Mouse (Mus musculus) testis, adult 2 months (tissue): ENCODE data around the gene Stk39. TPM values are rescaled to one million over a fixed set of nuclear protein-coding genes. Genes with fewer than 3 reads are reported as not detected.

ENCODE experiments used
- H3K27ac ChIP-seq: fragments of 200-500 bp; 2 replicates; pipeline ENCODE4 v1.5.1; 2012; ENCODE audit warnings: low read depth, low read length; ENCODE audit not compliant: control insufficient read depth, insufficient read depth
- H3K27me3 ChIP-seq: fragments of 200-500 bp; 2 replicates; pipeline ENCODE4 v1.6.1; 2012; ENCODE audit warnings: mild to moderate bottlenecking, low read length, moderate library complexity; ENCODE audit not compliant: control insufficient read depth, insufficient read depth
- H3K36me3 ChIP-seq: fragments of 200-500 bp; 2 replicates; pipeline ENCODE4 v1.6.1; 2012; ENCODE audit warnings: mild to moderate bottlenecking, low read length; ENCODE audit not compliant: control insufficient read depth, insufficient read depth
- H3K4me1 ChIP-seq: fragments of 200-500 bp; 2 replicates; pipeline ENCODE4 v1.6.1; 2012; ENCODE audit warnings: low read length; ENCODE audit not compliant: control insufficient read depth, insufficient read depth
- H3K4me3 ChIP-seq: fragments of 200-500 bp; 2 replicates; pipeline ENCODE4 v1.5.1; 2012; ENCODE audit warnings: low read depth, mild to moderate bottlenecking, low read length, moderate library complexity, mixed read lengths; ENCODE audit not compliant: control insufficient read depth
- CTCF ChIP-seq: fragments of 200-500 bp; IDR thresholded peaks from 2 replicates; pipeline ENCODE4 v1.5.1; 2012; ENCODE audit warnings: low read depth, mild to moderate bottlenecking, inconsistent platforms, low read length, moderate library complexity; ENCODE audit not compliant: control insufficient read depth, insufficient read depth, insufficient replicate concordance
- POLR2A ChIP-seq: fragments of 200-500 bp; IDR thresholded peaks from 2 replicates; pipeline ENCODE4 v1.6.1; 2012; ENCODE audit warnings: low read depth, mild to moderate bottlenecking, inconsistent platforms, low read length, moderate library complexity; ENCODE audit not compliant: control insufficient read depth
- polyA plus RNA-seq: library from polyadenylated mRNA; depleted of rRNA; stranded (reverse); fragments of >200 nt; gene quantifications from 2 replicates; pipeline ENCODE4 v1.2.3, GENCODE M21; 2012

Stk39 gene
- polyA plus RNA-seq, 1 experiment: 118 TPM

DNA sequence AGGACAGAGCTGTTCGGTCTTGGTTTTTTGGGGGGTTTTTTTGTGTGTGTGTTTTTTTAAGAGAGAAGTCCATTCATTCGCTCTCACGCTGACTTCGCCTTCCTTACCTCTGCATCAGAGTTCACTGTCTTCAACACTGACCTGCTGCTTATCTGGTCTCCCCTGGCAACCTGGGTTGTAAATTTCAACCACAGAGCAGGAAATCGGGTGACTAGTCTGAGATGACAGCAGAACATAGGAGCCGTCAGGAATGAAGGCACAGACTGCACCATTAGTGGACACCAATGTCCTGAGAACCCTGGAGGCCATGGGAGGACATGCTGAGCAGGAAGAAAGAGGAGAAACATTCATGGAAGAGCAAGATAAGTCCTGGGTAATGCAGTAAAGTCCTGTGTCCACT lies 51.1 kb downstream of the Stk39 start:
- Histone ChIP-seq H3K36me3 (no peaks in the 10 kb centered on the region), H3K4me3 (no peak overlapping the region), H3K27me3 (no peaks in the 10 kb centered on the region), H3K4me1 (no peaks in the 10 kb centered on the region), H3K27ac (no peak overlapping the region)
- TF ChIP-seq CTCF (no peak), POLR2A (no peak)

DNA sequence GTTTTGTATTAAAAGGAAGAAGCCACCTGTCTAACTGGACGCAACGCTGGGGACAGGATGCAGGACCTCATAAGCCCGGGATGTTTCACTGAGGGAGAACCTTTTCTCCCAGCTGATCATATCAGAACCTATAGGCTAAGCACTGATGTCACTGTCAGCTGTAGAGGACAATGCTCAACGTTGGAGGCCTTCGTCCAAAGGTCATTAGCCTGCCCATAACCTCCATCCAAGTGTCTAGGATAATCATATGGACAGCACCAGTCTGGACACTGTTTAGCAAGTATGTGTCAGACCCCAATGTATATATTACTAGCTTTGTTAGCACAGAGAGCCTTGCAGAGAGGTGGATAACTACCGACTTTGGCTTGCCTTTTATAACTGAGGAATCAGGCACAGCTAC lies 51.8 kb downstream of the Stk39 start:
- TF ChIP-seq POLR2A (no peak), CTCF (no peak)
- Histone ChIP-seq H3K27me3 (no peaks in the 10 kb centered on the region), H3K27ac (no peak overlapping the region), H3K4me3 (no peak overlapping the region), H3K36me3 (no peaks in the 10 kb centered on the region), H3K4me1 (no peaks in the 10 kb centered on the region)

DNA sequence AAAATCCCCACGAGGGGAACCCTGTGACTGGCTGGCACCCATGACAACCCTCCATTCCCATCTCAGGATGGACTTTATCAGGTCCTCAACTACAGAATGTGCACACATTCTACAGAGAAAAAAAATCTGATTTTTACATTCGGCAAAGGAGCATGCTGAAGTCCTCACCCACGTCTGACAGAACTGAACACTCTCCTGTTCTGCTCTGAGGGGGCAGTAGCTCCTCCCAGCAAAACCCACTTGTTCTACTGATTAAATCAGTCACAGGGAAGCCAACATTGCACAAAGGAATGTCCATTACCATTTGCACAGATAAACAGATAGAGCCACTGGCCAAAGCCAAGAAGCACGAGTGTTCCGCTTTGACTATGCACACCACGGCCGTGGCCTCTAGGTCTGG lies 52.3 kb downstream of the Stk39 start:
- H3K27ac ChIP-seq: no peak overlapping the region
- no peak overlapping the region for H3K4me3 ChIP-seq
- no peaks in the 10 kb centered on the region for H3K27me3 ChIP-seq
- no peak for TF ChIP-seq POLR2A
- no peaks in the 10 kb centered on the region for H3K36me3 ChIP-seq
- H3K4me1 ChIP-seq: no peaks in the 10 kb centered on the region

- TF ChIP-seq POLR2A: no peak
- TF ChIP-seq CTCF: no peak
- Histone ChIP-seq H3K27me3 (no peaks in the 10 kb centered on the region), H3K36me3 (no peaks in the 10 kb centered on the region), H3K4me3 (no peak overlapping the region), H3K27ac (no peak overlapping the region), H3K4me1 (no peaks in the 10 kb centered on the region)
Measured at GRCm38 (mm10) chr2:68419165-68419564, 52.9 kb downstream of the Stk39 start.

DNA sequence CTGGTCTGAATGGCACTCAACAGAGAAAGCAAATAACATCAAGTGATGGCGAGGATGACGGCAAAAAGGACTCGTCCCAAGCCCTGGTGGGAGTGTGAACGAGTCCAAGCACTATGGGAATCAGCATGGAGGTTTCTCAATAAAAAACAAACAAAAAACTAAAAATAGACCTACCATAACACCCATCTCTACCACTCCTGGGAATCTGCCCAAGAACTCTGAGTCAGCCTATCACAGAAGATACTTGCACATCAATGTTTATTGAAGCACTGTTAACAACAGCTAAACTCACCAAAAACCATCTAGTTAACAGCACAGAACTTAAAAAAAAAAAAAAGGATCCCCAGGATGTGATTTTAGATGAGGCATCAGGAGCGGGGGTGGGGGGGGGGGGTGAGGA lies 55.0 kb downstream of the Stk39 start:
- Histone ChIP-seq H3K4me1 (no peaks in the 10 kb centered on the region), H3K27me3 (no peaks in the 10 kb centered on the region), H3K27ac (no peak overlapping the region), H3K4me3 (no peak overlapping the region), H3K36me3 (no peaks in the 10 kb centered on the region)
- TF ChIP-seq CTCF (no peak), POLR2A (no peak)

DNA sequence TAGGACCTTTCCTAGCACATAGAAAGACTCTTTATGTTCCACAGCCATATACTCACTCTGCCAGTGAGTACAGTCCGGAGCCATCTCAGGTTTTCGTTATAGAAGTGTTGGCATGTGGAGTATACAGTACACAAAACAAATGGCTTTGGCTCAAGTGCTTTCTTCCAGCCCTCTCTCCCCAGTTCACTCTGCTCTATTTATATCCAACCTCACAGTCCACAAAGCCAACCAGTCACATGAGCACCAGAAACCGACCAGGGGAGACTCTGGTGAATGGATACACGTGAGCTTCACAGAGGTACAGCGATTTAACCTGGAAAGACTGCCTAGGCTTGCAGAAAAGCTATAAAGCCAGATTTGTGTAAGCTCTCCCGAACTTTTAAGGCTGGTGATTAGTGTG lies 56.4 kb downstream of the Stk39 start:
- no peaks in the 10 kb centered on the region for H3K27me3 ChIP-seq
- H3K4me3 ChIP-seq: no peak overlapping the region
- TF ChIP-seq CTCF (no peak), POLR2A (no peak)
- no peak overlapping the region for H3K27ac ChIP-seq
- H3K36me3 ChIP-seq: no peaks in the 10 kb centered on the region
- no peaks in the 10 kb centered on the region for H3K4me1 ChIP-seq

DNA sequence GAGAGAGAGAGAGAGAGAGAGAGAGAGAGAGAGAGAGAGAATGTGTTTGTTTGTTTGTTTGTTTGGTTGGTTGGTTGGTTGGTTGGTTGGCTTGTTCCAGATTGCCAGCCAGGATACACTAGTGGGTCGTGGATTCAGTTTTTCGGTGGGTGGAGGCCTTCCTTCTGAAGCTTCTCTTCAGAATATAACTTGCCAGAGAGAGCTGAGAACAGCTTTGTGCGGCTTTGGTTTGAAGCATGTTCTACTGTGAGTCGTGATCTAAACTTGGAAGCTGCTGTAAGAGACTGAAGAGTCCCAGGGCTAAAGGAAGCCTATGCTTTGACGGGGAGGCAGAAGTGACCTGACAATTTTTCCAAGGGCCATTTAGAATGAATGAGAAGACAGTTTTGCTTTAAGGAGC lies 59.9 kb downstream of the Stk39 start:
- Histone ChIP-seq H3K27ac (no peak overlapping the region), H3K27me3 (no peaks in the 10 kb centered on the region), H3K36me3 (no peaks in the 10 kb centered on the region; the same call in 1 of the 2 replicates), H3K4me1 (no peaks in the 10 kb centered on the region), H3K4me3 (no peak overlapping the region)
- no peak for TF ChIP-seq POLR2A
- TF ChIP-seq CTCF: no peak

DNA sequence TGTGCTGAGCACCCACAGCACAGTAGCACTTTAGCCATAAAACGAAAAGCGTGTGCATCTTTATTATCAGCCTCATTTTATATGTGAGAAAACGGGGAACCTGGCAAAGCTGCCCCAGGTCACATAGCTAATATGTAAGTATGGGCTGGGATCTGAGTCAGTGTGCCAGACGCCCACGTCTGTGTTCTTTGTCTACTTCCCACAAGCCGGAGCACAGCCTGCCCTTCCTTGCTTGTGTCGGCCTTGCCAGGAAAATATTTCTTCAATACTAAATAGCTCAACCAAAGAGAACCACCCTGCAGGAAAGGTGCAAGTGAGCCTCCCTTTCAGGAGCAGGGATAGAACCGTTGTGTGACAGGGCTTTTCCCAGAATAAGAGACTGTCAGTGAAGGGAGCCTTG lies 60.9 kb downstream of the Stk39 start:
- Histone ChIP-seq H3K27ac (no peak overlapping the region), H3K4me1 (no peaks in the 10 kb centered on the region), H3K27me3 (no peaks in the 10 kb centered on the region), H3K36me3 (no peaks in the 10 kb centered on the region; the same call in 1 of the 2 replicates), H3K4me3 (no peak overlapping the region)
- TF ChIP-seq CTCF (no peak), POLR2A (no peak)
